Mouse (Mus musculus) fibroblast of lung, adult 2 months (primary cell): Measurements from ENCODE around the gene Gen1.
A peak's percentile ranks its signal among the peaks of the same experiment; 100 is the strongest.

ENCODE experiments used
- DNase-seq: peaks from one replicate; pipeline ENCODE4 v3.0.0-alpha.2; 2011; ENCODE audit warnings: low read depth

Gen1 gene

GRCm38 (mm10) chr12:11265382-11266281, at the start of gene Gen1, which contains the start of gene Smc6:
TSS of gene Gen1 (minus strand) at chr12:11265801.
TSS of gene Smc6 (plus strand) at chr12:11265886.
- peak; percentile 94 for DNase-seq

GRCm38 (mm10) chr12:11313840-11314239, 48.2 kb upstream of the Gen1 start:
- no peak for DNase-seq

GRCm38 (mm10) chr12:11311106-11311505, 45.5 kb upstream of the Gen1 start:
- DNase-seq: no peak

- DNase-seq: no peak
Measured at GRCm38 (mm10) chr12:11306753-11307645, 41.4 kb upstream of the Gen1 start.

- no peak for DNase-seq
Measured at GRCm38 (mm10) chr12:11300858-11301257, 35.3 kb upstream of the Gen1 start.

GRCm38 (mm10) chr12:11286382-11286781, 20.8 kb upstream of the Gen1 start:
- no peak for DNase-seq

- DNase-seq: no peak
Measured at GRCm38 (mm10) chr12:11281584-11281983, 16.0 kb upstream of the Gen1 start.

GRCm38 (mm10) chr12:11279886-11280285, 14.3 kb upstream of the Gen1 start:
- DNase-seq: no peak

GRCm38 (mm10) chr12:11277207-11277606, 11.6 kb upstream of the Gen1 start:
- DNase-seq: no peak

- DNase-seq: no peak
Measured at GRCm38 (mm10) chr12:11276632-11277031, 11.0 kb upstream of the Gen1 start.

- DNase-seq: no peak
Measured at GRCm38 (mm10) chr12:11273185-11273584, 7.6 kb upstream of the Gen1 start.

- no peak for DNase-seq
Measured at GRCm38 (mm10) chr12:11272568-11272967, 7.0 kb upstream of the Gen1 start.

GRCm38 (mm10) chr12:11267030-11267429, 1.4 kb upstream of the Gen1 start:
- no peak for DNase-seq

- DNase-seq: no peak
Measured at GRCm38 (mm10) chr12:11266282-11266985, 833 bp upstream of the Gen1 start.

- no peak for DNase-seq
Measured at GRCm38 (mm10) chr12:11264895-11265294, 706 bp downstream of the Gen1 start.

GRCm38 (mm10) chr12:11250322-11250721, 15.3 kb downstream of the Gen1 start:
- DNase-seq: no peak

GRCm38 (mm10) chr12:11247460-11247859, 18.1 kb downstream of the Gen1 start:
- no peak for DNase-seq

GRCm38 (mm10) chr12:11235996-11236395, 29.6 kb downstream of the Gen1 start:
- no peak for DNase-seq

- no peak for DNase-seq
Measured at GRCm38 (mm10) chr12:11230267-11230666, 35.3 kb downstream of the Gen1 start.

- DNase-seq: no peak
Measured at GRCm38 (mm10) chr12:11226529-11227268, 38.9 kb downstream of the Gen1 start.

- no peak for DNase-seq
Measured at GRCm38 (mm10) chr12:11226123-11226522, 39.5 kb downstream of the Gen1 start.
